Mouse (Mus musculus): ENCODE measurements around the gene Cfap77. TPM values are rescaled to one million over a fixed set of nuclear protein-coding genes. Genes with fewer than 3 reads are reported as not detected.

The Cfap77 gene
- polyA plus RNA-seq, 1 experiment from 2014 or later, result 0.27 TPM

DNA sequence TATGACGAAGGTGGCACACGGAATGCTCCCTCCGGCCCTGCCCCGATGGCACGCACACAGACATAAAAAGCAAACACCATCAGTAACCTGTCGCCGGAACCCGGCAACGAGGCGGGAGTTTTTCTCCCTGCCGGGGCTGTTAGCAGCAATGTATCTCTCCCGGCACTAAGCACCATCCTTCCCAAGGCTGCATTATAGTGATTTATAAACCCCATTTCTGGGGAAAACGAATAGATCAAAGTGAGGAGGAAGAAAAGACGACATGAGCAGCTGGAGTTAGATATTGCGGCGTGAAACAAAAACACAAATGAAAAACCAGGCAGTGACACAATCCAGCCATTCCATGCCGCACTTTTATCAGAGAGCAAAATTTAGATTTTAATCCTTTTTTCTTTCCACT lies 33.8 kb downstream of the Cfap77 start:
- Histone ChIP-seq H3K27me3 (replicated peaks) (0 out of 2 replicates have a peak, but pooled peaks cover 3% of the 10 kb centered on the region), H3K4me2 (no peak overlapping the region), H3K9me3 (replicated peaks) (no peaks in the 10 kb centered on the region), H3K36me3 (no peaks in the 10 kb centered on the region), H3K4me1 (replicated peaks) (no peaks in the 10 kb centered on the region), H3K9ac (no peak overlapping the region), H3K4me3 (no peak overlapping the region), H3K27ac (ENCODE audit: poor library complexity, severe bottlenecking) (no peak overlapping the region)
- WGBS, result 67% methylated on average over 17 of the region's 17 CpGs
- ATAC-seq (ENCODE audit: insufficient number of reproducible peaks, low FRiP score), result no peak

DNA sequence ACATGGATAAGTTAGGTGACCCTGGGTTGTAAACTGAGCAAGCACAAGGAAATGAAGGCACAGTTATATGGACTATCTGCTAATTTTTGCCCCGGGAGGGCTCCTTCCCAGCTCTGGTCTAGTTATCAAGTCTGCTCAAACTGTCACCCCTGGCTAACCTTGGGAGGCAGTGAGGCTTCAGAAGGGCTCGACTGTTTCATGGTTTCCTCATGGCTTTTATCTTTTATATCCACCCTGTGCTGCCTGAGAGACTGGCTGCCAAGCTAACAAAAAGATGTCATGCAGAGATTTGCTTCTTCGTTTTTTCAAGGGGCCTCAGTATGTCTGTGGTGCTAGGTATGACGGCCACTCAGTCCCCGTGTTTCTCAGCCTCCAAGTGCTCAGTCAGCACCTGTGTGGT lies 36.2 kb downstream of the Cfap77 start:
- Histone ChIP-seq H3K27me3 (replicated peaks) (0 out of 2 replicates have a peak, but pooled peaks cover under 1% of the 10 kb centered on the region), H3K4me2 (no peak overlapping the region), H3K4me1 (replicated peaks) (no peaks in the 10 kb centered on the region), H3K9me3 (replicated peaks) (no peaks in the 10 kb centered on the region), H3K27ac (ENCODE audit: poor library complexity, severe bottlenecking) (no peak overlapping the region), H3K9ac (no peak overlapping the region), H3K4me3 (no peak overlapping the region), H3K36me3 (no peaks in the 10 kb centered on the region)
- no peak for ATAC-seq (ENCODE audit: insufficient number of reproducible peaks, low FRiP score)
- 47% methylated on average over 5 of the region's 5 CpGs for WGBS

DNA sequence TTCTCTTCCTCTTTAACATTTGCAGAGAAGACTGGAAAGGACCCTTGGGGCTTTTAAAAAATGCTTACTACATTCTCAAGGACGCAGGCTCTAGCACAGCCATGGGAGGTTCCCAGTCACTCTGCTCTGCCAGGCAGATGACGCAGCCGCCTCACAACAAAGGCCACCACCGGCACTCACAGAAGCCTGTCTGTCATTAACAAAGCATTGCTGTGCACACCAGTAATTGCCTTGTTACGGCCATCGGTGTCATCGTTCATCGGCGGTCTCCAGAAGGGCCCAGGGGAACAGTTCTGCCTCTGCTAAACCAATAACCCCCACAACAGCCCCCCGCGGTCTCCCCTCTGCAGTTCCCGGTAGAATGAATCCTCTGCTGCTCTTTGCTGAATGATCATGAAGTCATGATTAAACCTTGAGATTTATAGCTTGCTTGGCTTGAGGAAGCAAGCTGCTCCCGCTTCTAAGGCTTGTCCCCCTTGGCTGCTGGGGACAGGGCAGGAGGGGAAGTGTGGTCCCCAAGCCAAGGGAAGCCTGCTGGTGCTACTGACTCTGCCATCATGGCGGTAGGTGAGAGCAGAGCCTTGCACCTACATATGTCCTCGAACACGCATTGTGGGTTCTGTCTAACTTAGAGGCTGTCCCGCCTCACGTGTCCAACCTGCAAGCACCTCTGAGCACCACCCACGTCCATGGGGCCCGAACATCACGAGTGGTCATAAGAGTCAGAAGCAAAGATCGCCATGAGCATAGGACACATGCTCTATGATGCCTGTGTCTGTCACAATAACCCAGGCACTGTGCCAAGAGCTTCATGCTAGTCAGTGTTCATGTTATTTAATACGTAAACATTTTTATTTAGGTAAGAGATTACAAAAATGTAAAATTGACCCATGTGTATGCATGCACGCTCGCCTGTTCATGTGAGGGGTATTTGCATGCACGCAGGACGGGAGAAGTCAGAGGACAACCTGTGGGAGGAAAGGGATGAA lies 38.0 kb downstream of the Cfap77 start:
- H3K36me3 ChIP-seq, result no peaks in the 10 kb centered on the region
- no peaks in the 10 kb centered on the region for H3K9me3 ChIP-seq (replicated peaks)
- WGBS, result 64% methylated on average over 27 of the region's 27 CpGs
- no peak for ATAC-seq (ENCODE audit: insufficient number of reproducible peaks, low FRiP score)
- H3K9ac ChIP-seq, result no peak overlapping the region
- H3K27ac ChIP-seq (ENCODE audit: poor library complexity, severe bottlenecking), result no peak overlapping the region
- no peaks in the 10 kb centered on the region for H3K27me3 ChIP-seq (replicated peaks)
- no peak overlapping the region for H3K4me2 ChIP-seq
- no peak overlapping the region for H3K4me3 ChIP-seq
- no peaks in the 10 kb centered on the region for H3K4me1 ChIP-seq (replicated peaks)

DNA sequence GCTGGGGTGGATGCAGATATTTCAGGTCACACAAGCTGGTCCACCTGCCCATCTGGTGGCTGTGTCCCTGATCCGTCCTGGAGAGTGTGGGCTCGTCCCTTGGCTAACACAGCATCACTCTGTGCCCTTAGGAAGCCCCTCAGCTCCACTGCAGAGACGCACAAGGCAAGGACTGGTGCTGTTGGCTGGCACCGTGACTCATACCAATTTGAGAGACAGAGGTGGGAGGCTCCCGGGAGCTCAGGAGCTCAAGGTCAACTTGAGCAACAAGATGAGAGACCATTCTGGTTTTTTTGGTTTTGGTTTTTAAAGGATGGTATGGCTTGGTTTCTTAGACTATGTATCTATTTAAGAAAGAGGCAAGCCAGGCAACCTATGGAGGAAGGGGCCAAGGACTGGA lies 42.3 kb downstream of the Cfap77 start:
- Histone ChIP-seq H3K36me3 (no peaks in the 10 kb centered on the region), H3K9ac (no peak overlapping the region), H3K4me3 (no peak overlapping the region), H3K9me3 (replicated peaks) (no peaks in the 10 kb centered on the region), H3K4me1 (replicated peaks) (peaks cover 12% of the 10 kb centered on the region), H3K27me3 (replicated peaks) (peaks cover 27% of the 10 kb centered on the region; the same call in 1 of the 2 replicates), H3K27ac (ENCODE audit: poor library complexity, severe bottlenecking) (no peak overlapping the region), H3K4me2 (no peak overlapping the region)
- 68% methylated on average over 5 of the region's 5 CpGs for WGBS
- no peak for ATAC-seq (ENCODE audit: insufficient number of reproducible peaks, low FRiP score)

DNA sequence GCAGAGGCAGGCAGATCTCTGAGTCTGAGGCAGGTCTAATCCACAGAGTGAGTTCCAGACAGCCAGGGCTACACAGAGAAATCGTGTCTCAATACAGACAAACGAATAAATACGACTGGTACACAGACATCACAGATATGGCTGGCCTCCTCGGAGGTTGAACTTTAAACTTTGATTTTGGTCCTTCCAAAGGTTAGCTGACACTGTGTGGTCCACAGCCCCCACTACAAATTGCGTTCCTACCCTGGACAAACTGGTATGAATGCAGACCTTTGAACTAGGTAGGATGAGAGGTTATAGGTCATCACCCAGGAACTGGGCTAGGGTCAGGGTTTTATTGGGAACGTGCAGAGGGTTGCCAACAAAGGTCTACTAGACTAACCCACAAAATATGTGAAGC lies 47.2 kb downstream of the Cfap77 start:
- Histone ChIP-seq H3K4me1 (replicated peaks) (peaks cover 12% of the 10 kb centered on the region), H3K9me3 (replicated peaks) (no peaks in the 10 kb centered on the region), H3K27me3 (replicated peaks) (peaks cover 34% of the 10 kb centered on the region; the same call in 1 of the 2 replicates), H3K36me3 (no peaks in the 10 kb centered on the region), H3K9ac (no peak overlapping the region), H3K4me2 (no peak overlapping the region), H3K4me3 (no peak overlapping the region), H3K27ac (ENCODE audit: poor library complexity, severe bottlenecking) (no peak overlapping the region)
- WGBS, result 82% methylated on average over 6 of the region's 6 CpGs
- ATAC-seq (ENCODE audit: insufficient number of reproducible peaks, low FRiP score), result no peak

DNA sequence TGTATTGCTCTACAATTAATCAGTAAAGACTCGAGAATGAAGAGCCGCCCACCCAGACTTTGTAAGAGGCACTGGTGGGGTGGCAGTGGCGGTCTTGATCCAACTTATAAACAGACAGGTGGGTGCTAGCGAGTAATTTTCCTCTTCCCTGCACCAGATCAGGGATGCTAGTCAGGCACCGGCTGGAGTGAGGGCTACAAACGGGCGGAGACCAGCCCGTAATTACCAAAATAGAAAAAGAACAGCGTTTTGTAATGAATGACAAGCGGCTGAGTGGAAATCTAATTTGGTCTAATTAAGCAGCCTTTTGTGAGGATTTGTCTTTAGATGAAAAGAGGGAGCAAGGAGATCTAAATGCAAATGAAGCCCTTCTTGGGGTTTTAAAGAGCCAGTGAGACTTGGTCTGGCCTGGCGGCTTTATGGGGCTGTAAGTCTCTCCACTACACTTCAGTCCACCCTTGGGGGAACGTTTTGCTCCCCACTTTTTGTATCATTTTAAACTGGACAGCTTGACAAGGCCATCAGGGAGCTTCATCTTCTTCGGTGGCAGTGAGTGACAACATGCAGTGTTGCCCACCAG lies 48.3 kb downstream of the Cfap77 start:
- 77% methylated on average over 13 of the region's 13 CpGs for WGBS
- Histone ChIP-seq H3K27me3 (replicated peaks) (peaks cover 35% of the 10 kb centered on the region), H3K4me1 (replicated peaks) (peaks cover 12% of the 10 kb centered on the region), H3K9me3 (replicated peaks) (no peaks in the 10 kb centered on the region), H3K36me3 (no peaks in the 10 kb centered on the region), H3K4me2 (no peak overlapping the region), H3K27ac (ENCODE audit: poor library complexity, severe bottlenecking) (no peak overlapping the region), H3K4me3 (no peak overlapping the region), H3K9ac (no peak overlapping the region)
- ATAC-seq (ENCODE audit: insufficient number of reproducible peaks, low FRiP score), result no peak

- Histone ChIP-seq H3K9me3 (replicated peaks) (no peaks in the 10 kb centered on the region), H3K36me3 (no peaks in the 10 kb centered on the region), H3K27ac (ENCODE audit: poor library complexity, severe bottlenecking) (no peak overlapping the region), H3K4me3 (no peak overlapping the region), H3K4me1 (replicated peaks) (no peaks in the 10 kb centered on the region), H3K9ac (no peak overlapping the region), H3K4me2 (no peak overlapping the region), H3K27me3 (replicated peaks) (peaks cover 26% of the 10 kb centered on the region)
- WGBS, result 63% methylated on average over 9 of the region's 9 CpGs
- no peak for ATAC-seq (ENCODE audit: insufficient number of reproducible peaks, low FRiP score)
Observed at GRCm38 (mm10) chr2:29004037-29004436, 50.8 kb downstream of the Cfap77 start.

- 24% methylated on average over 5 of the region's 5 CpGs for WGBS
- H3K27ac ChIP-seq (ENCODE audit: poor library complexity, severe bottlenecking), result no peak overlapping the region
- H3K4me2 ChIP-seq, result no peak overlapping the region
- no peaks in the 10 kb centered on the region for H3K36me3 ChIP-seq
- H3K27me3 ChIP-seq (replicated peaks), result peaks cover 8% of the 10 kb centered on the region; the same call in 1 of the 2 replicates
- H3K9me3 ChIP-seq (replicated peaks), result no peaks in the 10 kb centered on the region
- no peaks in the 10 kb centered on the region for H3K4me1 ChIP-seq (replicated peaks)
- no peak for ATAC-seq (ENCODE audit: insufficient number of reproducible peaks, low FRiP score)
- H3K4me3 ChIP-seq, result no peak overlapping the region
- H3K9ac ChIP-seq, result no peak overlapping the region
Observed at GRCm38 (mm10) chr2:28998246-28998645, 56.6 kb downstream of the Cfap77 start.

DNA sequence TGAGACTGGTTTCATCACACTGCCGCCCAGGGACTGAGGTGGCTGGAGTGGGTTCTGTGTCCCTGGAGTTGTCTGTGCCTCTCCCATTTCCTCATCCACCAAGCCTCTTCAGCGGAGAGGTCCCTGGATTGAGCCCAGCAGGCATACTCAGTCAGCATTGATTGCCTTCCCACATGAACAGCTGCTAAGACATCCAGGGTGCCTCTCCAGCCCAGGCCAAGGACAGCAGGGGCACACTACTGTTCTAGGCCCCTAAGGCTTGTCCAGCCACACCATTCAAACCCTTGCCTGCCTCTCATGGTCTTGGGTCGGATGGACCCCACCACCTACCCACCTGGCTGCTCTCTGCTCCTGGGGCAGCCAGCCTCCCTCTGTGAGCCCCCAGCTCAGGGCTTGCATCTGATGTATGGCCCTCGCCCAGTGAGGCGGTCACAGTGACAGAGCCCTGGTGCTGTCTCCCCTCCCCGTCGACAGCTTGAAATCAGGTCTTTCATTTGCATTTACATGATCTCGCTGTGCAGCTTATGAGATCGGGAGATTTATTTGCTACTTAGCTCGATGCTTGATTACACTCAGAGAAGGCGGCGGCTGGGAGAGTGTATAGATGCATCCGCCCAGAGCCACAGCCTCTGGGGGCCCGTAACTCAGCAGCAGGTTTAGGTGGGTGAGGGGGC lies 57.6 kb downstream of the Cfap77 start:
- H3K9ac ChIP-seq, result no peak overlapping the region
- no peaks in the 10 kb centered on the region for H3K9me3 ChIP-seq (replicated peaks)
- no peak overlapping the region for H3K27ac ChIP-seq (ENCODE audit: poor library complexity, severe bottlenecking)
- H3K36me3 ChIP-seq, result no peaks in the 10 kb centered on the region
- no peak overlapping the region for H3K4me2 ChIP-seq
- H3K27me3 ChIP-seq (replicated peaks), result peaks cover 15% of the 10 kb centered on the region; the same call in 1 of the 2 replicates
- H3K4me1 ChIP-seq (replicated peaks), result no peaks in the 10 kb centered on the region
- no peak for ATAC-seq (ENCODE audit: insufficient number of reproducible peaks, low FRiP score)
- WGBS, result 74% methylated on average over 14 of the region's 14 CpGs
- H3K4me3 ChIP-seq, result no peak overlapping the region

GRCm38 (mm10) chr2:28995436-28995835 lies 59.4 kb downstream of the Cfap77 start:
- WGBS, result 64% methylated on average over 2 of the region's 4 CpGs
- no peak overlapping the region for H3K4me3 ChIP-seq
- no peaks in the 10 kb centered on the region for H3K4me1 ChIP-seq (replicated peaks)
- H3K27ac ChIP-seq (ENCODE audit: poor library complexity, severe bottlenecking), result no peak overlapping the region
- H3K27me3 ChIP-seq (replicated peaks), result peaks cover 11% of the 10 kb centered on the region; the same call in 1 of the 2 replicates
- ATAC-seq (ENCODE audit: insufficient number of reproducible peaks, low FRiP score), result no peak
- H3K9me3 ChIP-seq (replicated peaks), result no peaks in the 10 kb centered on the region
- no peaks in the 10 kb centered on the region for H3K36me3 ChIP-seq
- no peak overlapping the region for H3K4me2 ChIP-seq
- H3K9ac ChIP-seq, result no peak overlapping the region

- no peak overlapping the region for H3K27ac ChIP-seq (ENCODE audit: poor library complexity, severe bottlenecking)
- 72% methylated on average over 12 of the region's 12 CpGs for whole genome bisulfite sequencing
- H3K9me3 ChIP-seq (replicated peaks), result no peaks in the 10 kb centered on the region
- H3K4me3 ChIP-seq, result no peak overlapping the region
- no peak overlapping the region for H3K4me2 ChIP-seq
- no peaks in the 10 kb centered on the region for H3K4me1 ChIP-seq (replicated peaks)
- H3K9ac ChIP-seq, result no peak overlapping the region
- H3K27me3 ChIP-seq (replicated peaks), result 0 out of 2 replicates have a peak, but pooled peaks cover 8% of the 10 kb centered on the region
- ATAC-seq (ENCODE audit: insufficient number of reproducible peaks, low FRiP score), result no peak
- no peaks in the 10 kb centered on the region for H3K36me3 ChIP-seq
Observed at GRCm38 (mm10) chr2:28994014-28994413, 60.9 kb downstream of the Cfap77 start.

All from heart, embryonic 12.5 days (tissue).